ENCODE assay signal across 11 mouse cellular contexts in the genomic region with DNA sequence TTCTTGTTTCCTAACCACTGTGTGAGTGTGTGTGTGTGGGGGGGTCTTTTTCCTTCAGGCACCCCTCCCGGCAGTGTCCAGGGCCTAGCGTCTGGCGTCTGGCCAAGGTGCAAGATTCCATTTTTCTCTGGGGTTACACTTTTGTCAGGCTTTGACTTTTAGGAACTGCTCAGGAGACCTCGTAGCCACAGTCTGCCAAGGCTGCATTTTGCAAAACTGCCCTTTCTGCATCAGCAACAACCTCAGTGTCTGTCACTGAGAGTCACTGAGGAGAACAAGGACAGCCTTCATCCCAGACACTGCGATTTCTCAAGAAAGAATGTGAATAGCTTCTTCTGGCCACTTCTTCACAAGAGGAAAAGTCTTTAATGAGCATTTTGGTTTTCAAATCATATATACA. TPM values are rescaled to one million over a fixed set of nuclear protein-coding genes. Genes with fewer than 3 reads are reported as not detected.
DNase-seq lines count a peak whose midpoint lies in the region; ATAC-seq and TF ChIP-seq lines count a peak whose summit lies in the region.
"Had no signal": no experiment of that assay in that cellular context is flagged by ENCODE, and none has a peak within 500 bp of the region (broad histone marks: within the 10 kb centered on the region; RNA-seq: fewer than 3 reads in every experiment).

No protein-coding gene starts in this region.

- DNase-seq in heart, postnatal 14 days = no peak
- DNase-seq in lung, postnatal 0 days (ENCODE audit: low spot score) = peak; percentile 44
- no peak for DNase-seq in lung, adult 18-20 months
- DNase-seq in stomach, postnatal 0 days (ENCODE audit: low spot score) = no peak
- DNase-seq in urinary bladder, postnatal 36 days (ENCODE audit: low spot score in 2 of 2) = no peak
- DNase-seq: cerebellum, adult 2 months had no signal

- no peak for TF ChIP-seq EP300 in lung, postnatal 0 days (IDR thresholded peaks at IDR 0.05)
- TF ChIP-seq EP300 in stomach, postnatal 0 days (optimal IDR thresholded peaks at IDR 0.05) = no peak

- H3K9ac ChIP-seq in heart, embryonic 11.5 days (ENCODE audit: low read depth, low read length) = no peak overlapping the region
- H3K9ac ChIP-seq in lung, postnatal 0 days (replicated peaks; ENCODE audit: low read depth) = no peak overlapping the region
- no peak overlapping the region for H3K9ac ChIP-seq in intestine, postnatal 0 days (ENCODE audit: low read depth, low read length)
- H3K9ac ChIP-seq in stomach, postnatal 0 days (ENCODE audit: low read length) = no peak overlapping the region
- H3K9ac ChIP-seq in midbrain, embryonic 15.5 days = no peak overlapping the region
- H3K9ac ChIP-seq: neural tube, embryonic 12.5 days had no signal

- peaks cover 40% of the 10 kb centered on the region for H3K4me1 ChIP-seq in heart, embryonic 11.5 days (ENCODE audit: control insufficient read depth, insufficient read depth, low read length)
- peaks cover 43% of the 10 kb centered on the region for H3K4me1 ChIP-seq in lung, postnatal 0 days (ENCODE audit: insufficient read depth, low read depth, low read length)
- peaks cover 28% of the 10 kb centered on the region for H3K4me1 ChIP-seq in intestine, postnatal 0 days (replicated peaks; ENCODE audit: control insufficient read depth, insufficient read depth, low read length)
- peaks cover 17% of the 10 kb centered on the region for H3K4me1 ChIP-seq in stomach, postnatal 0 days (replicated peaks; ENCODE audit: control insufficient read depth, insufficient read depth)
- H3K4me1 ChIP-seq in midbrain, embryonic 15.5 days = no peaks in the 10 kb centered on the region
- H3K4me1 ChIP-seq: neural tube, embryonic 12.5 days had no signal

- no peaks in the 10 kb centered on the region for H3K27me3 ChIP-seq in heart, embryonic 11.5 days (ENCODE audit: control insufficient read depth, insufficient read depth, low read length)
- no peaks in the 10 kb centered on the region for H3K27me3 ChIP-seq in lung, postnatal 0 days (replicated peaks; ENCODE audit: insufficient read depth, low read length)
- H3K27me3 ChIP-seq in intestine, postnatal 0 days (replicated peaks; ENCODE audit: control insufficient read depth, insufficient read depth, low read length) = no peaks in the 10 kb centered on the region
- no peaks in the 10 kb centered on the region for H3K27me3 ChIP-seq in stomach, postnatal 0 days (ENCODE audit: control insufficient read depth, insufficient read depth, low read length)
- no peaks in the 10 kb centered on the region for H3K27me3 ChIP-seq in midbrain, embryonic 15.5 days (replicated peaks)
- H3K27me3 ChIP-seq: neural tube, embryonic 12.5 days had no signal

- ATAC-seq in heart, embryonic 11.5 days (replicated peaks; ENCODE audit: insufficient number of reproducible peaks, low FRiP score, low TSS enrichment) = peak; percentile 31; the same call in 1 of the 2 replicates
- ATAC-seq in lung, postnatal 0 days = no peak
- no peak for ATAC-seq in intestine, postnatal 0 days
- ATAC-seq in stomach, postnatal 0 days (ENCODE audit: low FRiP score, low TSS enrichment) = no peak
- no peak for ATAC-seq in midbrain, embryonic 15.5 days (replicated peaks)

- H3K4me3 ChIP-seq in heart, embryonic 11.5 days (ENCODE audit: low read depth, low read length) = no peak overlapping the region
- no peak overlapping the region for H3K4me3 ChIP-seq in lung, postnatal 0 days (ENCODE audit: low read depth, low read length)
- H3K4me3 ChIP-seq in intestine, postnatal 0 days (ENCODE audit: low read depth, low read length) = no peak overlapping the region
- no peak overlapping the region for H3K4me3 ChIP-seq in stomach, postnatal 0 days (ENCODE audit: low read depth, low read length)
- no peak overlapping the region for H3K4me3 ChIP-seq in midbrain, embryonic 15.5 days
- H3K4me3 ChIP-seq: erythroblast, embryonic 14.5 days; neural tube, embryonic 12.5 days had no signal

- H3K4me2 ChIP-seq in heart, embryonic 11.5 days = no peak overlapping the region
- no peak overlapping the region for H3K4me2 ChIP-seq in lung, postnatal 0 days (replicated peaks; ENCODE audit: low read depth, low read length)
- H3K4me2 ChIP-seq in intestine, postnatal 0 days (replicated peaks; ENCODE audit: low read depth) = no peak overlapping the region
- no peak overlapping the region for H3K4me2 ChIP-seq in stomach, postnatal 0 days (replicated peaks; ENCODE audit: low read depth)
- H3K4me2 ChIP-seq in midbrain, embryonic 15.5 days = no peak overlapping the region
- H3K4me2 ChIP-seq: neural tube, embryonic 12.5 days had no signal

- no peak overlapping the region; the same call in 1 of the 2 replicates for H3K27ac ChIP-seq in heart, embryonic 11.5 days (ENCODE audit: low read depth, low read length)
- peak overlapping the region; percentile 44 for H3K27ac ChIP-seq in lung, postnatal 0 days (ENCODE audit: low read length)
- H3K27ac ChIP-seq in intestine, postnatal 0 days (ENCODE audit: low read depth, low read length) = peak overlapping the region; percentile 41
- peak overlapping the region; percentile 58; the same call in 1 of the 2 replicates for H3K27ac ChIP-seq in stomach, postnatal 0 days (replicated peaks)
- H3K27ac ChIP-seq in midbrain, embryonic 15.5 days = no peak overlapping the region
- H3K27ac ChIP-seq: neural tube, embryonic 12.5 days had no signal

- intact Hi-C loops in heart, postnatal 14 days (cut with DNase I) = no loop called here

- no peaks in the 10 kb centered on the region for H3K36me3 ChIP-seq in heart, embryonic 11.5 days (ENCODE audit: control insufficient read depth, insufficient read depth, low read length)
- H3K36me3 ChIP-seq in lung, postnatal 0 days (ENCODE audit: insufficient read depth, low read length) = no peaks in the 10 kb centered on the region
- H3K36me3 ChIP-seq in intestine, postnatal 0 days (ENCODE audit: control insufficient read depth, insufficient read depth) = no peaks in the 10 kb centered on the region
- H3K36me3 ChIP-seq in stomach, postnatal 0 days (ENCODE audit: control insufficient read depth, insufficient read depth, low read length) = no peaks in the 10 kb centered on the region
- no peaks in the 10 kb centered on the region for H3K36me3 ChIP-seq in midbrain, embryonic 15.5 days (replicated peaks)
- H3K36me3 ChIP-seq: neural tube, embryonic 12.5 days had no signal

- no peaks in the 10 kb centered on the region for H3K9me3 ChIP-seq in heart, embryonic 11.5 days (replicated peaks; ENCODE audit: control insufficient read depth, low read length)
- no peaks in the 10 kb centered on the region for H3K9me3 ChIP-seq in lung, postnatal 0 days (ENCODE audit: low read length)
- no peaks in the 10 kb centered on the region for H3K9me3 ChIP-seq in intestine, postnatal 0 days (ENCODE audit: control insufficient read depth)
- H3K9me3 ChIP-seq in stomach, postnatal 0 days (ENCODE audit: control insufficient read depth, low read length) = no peaks in the 10 kb centered on the region
- no peaks in the 10 kb centered on the region for H3K9me3 ChIP-seq in midbrain, embryonic 15.5 days
- H3K9me3 ChIP-seq: neural tube, embryonic 12.5 days had no signal

- 48% methylated on average over 5 of the region's 5 CpGs for WGBS in heart, embryonic 11.5 days (ENCODE audit: insufficient replicate concordance)
- WGBS in lung, postnatal 0 days = 16% methylated on average over 5 of the region's 5 CpGs
- WGBS in intestine, postnatal 0 days = 51% methylated on average over 5 of the region's 5 CpGs
- WGBS in stomach, postnatal 0 days = 44% methylated on average over 5 of the region's 5 CpGs
- 55% methylated on average over 5 of the region's 5 CpGs for WGBS in midbrain, embryonic 15.5 days

- TF ChIP-seq CTCF in lung, postnatal 0 days (IDR thresholded peaks at IDR 0.05) = no peak
- TF ChIP-seq CTCF in intestine, postnatal 0 days (IDR thresholded peaks at IDR 0.05; ENCODE audit: low read depth) = no peak
- TF ChIP-seq CTCF in stomach, postnatal 0 days (IDR thresholded peaks at IDR 0.05; ENCODE audit: low read depth) = no peak

RNA-seq across cellular contexts. Expression of gene Rock2, which starts 17.6 kb away (rescaled TPM):
- polyA plus RNA-seq in heart, embryonic 11.5 days (2014; fragmentation: Nextera tagmentation; extraction: Ambion mirVana) = 19.8 and 22.2 TPM in 2 replicates
- total RNA-seq in heart, postnatal 14 days (2021) = 10 to 100 TPM; 83.6 to 87.4 TPM
- polyA plus RNA-seq in lung, postnatal 0 days (2015; fragmentation: Nextera tagmentation; extraction: Ambion mirVana) = 18.2 and 22.9 TPM in 2 replicates
- 13.3 and 16.9 TPM in 2 replicates for polyA plus RNA-seq in intestine, postnatal 0 days (2015; fragmentation: Nextera tagmentation; extraction: Ambion mirVana)
- 12.1 and 13.3 TPM in 2 replicates for polyA plus RNA-seq in stomach, postnatal 0 days (2015; fragmentation: Nextera tagmentation; extraction: Ambion mirVana)
- polyA plus RNA-seq in midbrain, embryonic 15.5 days (2015; fragmentation: Nextera tagmentation; extraction: Ambion mirVana) = 14.9 and 15.6 TPM in 2 replicates

Comparison
In these comparisons a context has a peak if more than half of its experiments do, and no peak if none do; other contexts are left out.
1. H3K27ac ChIP-seq: peak in lung, postnatal 0 days (single experiment), intestine, postnatal 0 days (single experiment) and stomach, postnatal 0 days (single experiment); none in heart, embryonic 11.5 days (single experiment) and midbrain, embryonic 15.5 days (single experiment).